Mouse (Mus musculus): ENCODE results near the gene Dpyd. TPM values are rescaled to one million over a fixed set of nuclear protein-coding genes. Genes with fewer than 3 reads are reported as not detected.

The Dpyd gene
- polyA plus RNA-seq, 1 experiment from 2014 or later, result 2.6 TPM

DNA sequence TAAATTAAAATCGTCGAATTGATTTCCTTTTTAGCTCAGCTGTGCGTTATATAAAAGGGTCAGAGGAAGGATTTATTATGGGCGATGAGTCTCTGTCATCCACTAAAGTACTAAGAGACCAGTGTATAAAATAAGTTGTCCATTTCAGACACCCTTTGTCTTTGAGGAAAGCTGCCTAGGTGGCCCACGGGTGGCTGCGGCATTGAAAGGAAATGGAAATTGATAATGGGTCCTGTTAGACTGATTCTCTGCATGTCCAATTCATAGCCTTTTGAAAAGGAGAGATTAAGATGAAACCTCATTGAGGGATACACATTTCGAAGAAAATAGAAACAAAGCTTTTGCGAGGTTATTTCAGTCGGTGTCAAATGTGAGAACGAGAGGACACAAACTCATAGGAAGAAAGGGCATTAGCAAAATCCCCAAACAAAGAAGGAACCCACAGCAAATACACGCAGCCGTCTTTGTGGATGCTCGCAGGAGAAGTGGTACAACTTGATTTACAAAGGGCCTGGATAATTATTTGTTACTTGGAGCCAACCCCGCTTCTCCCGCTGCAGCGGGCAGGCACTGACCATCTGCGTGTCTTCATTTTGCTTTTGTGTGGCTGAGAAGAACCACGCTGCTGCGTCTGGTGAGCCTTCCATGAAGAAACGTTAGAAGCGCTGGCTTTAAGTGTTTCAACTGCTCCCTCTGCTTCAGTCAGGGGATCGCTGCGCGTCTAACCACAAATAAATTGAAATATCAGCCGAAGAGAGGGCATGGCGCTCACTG is 825.6 kb downstream of the Dpyd start:
- ATAC-seq (ENCODE audit: low read depth), result no peak

GRCm38 (mm10) chr3:119397205-119397604 is 835.3 kb downstream of the Dpyd start:
- no peak for DNase-seq
- H3K4me1 ChIP-seq (replicated peaks), result no peaks in the 10 kb centered on the region
- 47% methylated on average over 5 of the region's 5 CpGs for WGBS (ENCODE audit: insufficient replicate concordance)
- H3K9me3 ChIP-seq (replicated peaks), result no peaks in the 10 kb centered on the region
- no peak overlapping the region for H3K9ac ChIP-seq
- H3K4me3 ChIP-seq (replicated peaks), result no peak overlapping the region
- H3K36me3 ChIP-seq, result no peaks in the 10 kb centered on the region
- ATAC-seq (ENCODE audit: low read depth), result no peak
- H3K27ac ChIP-seq, result no peak overlapping the region
- no peaks in the 10 kb centered on the region for H3K27me3 ChIP-seq
- H3K4me2 ChIP-seq, result no peak overlapping the region

More for the DNA sequence above, 825.6 kb downstream of the Dpyd start:
- Histone ChIP-seq H3K4me2 (no peak overlapping the region), H3K36me3 (no peaks in the 10 kb centered on the region), H3K27me3 (no peaks in the 10 kb centered on the region), H3K27ac (no peak overlapping the region), H3K9ac (no peak overlapping the region), H3K4me1 (replicated peaks) (no peaks in the 10 kb centered on the region), H3K9me3 (replicated peaks) (no peaks in the 10 kb centered on the region; the same call in 1 of the 2 replicates), H3K4me3 (replicated peaks) (no peak overlapping the region)
- no peak for DNase-seq
- 76% methylated on average over 26 of the region's 26 CpGs for WGBS (ENCODE audit: insufficient replicate concordance)

GRCm38 (mm10) chr3:119402836-119403728 is 841.2 kb downstream of the Dpyd start:
- Histone ChIP-seq H3K9ac (no peak overlapping the region), H3K9me3 (replicated peaks) (no peaks in the 10 kb centered on the region), H3K27me3 (no peaks in the 10 kb centered on the region), H3K27ac (no peak overlapping the region), H3K4me3 (replicated peaks) (no peak overlapping the region), H3K4me2 (no peak overlapping the region), H3K4me1 (replicated peaks) (no peaks in the 10 kb centered on the region), H3K36me3 (no peaks in the 10 kb centered on the region)
- ATAC-seq (ENCODE audit: low read depth) (no peak), DNase-seq (no peak)
- WGBS (ENCODE audit: insufficient replicate concordance), result 50% methylated on average over 7 of the region's 7 CpGs

GRCm38 (mm10) chr3:119419087-119419709 is 857.3 kb downstream of the Dpyd start:
- Histone ChIP-seq H3K27me3 (no peaks in the 10 kb centered on the region), H3K36me3 (no peaks in the 10 kb centered on the region), H3K27ac (no peak overlapping the region), H3K4me1 (replicated peaks) (no peaks in the 10 kb centered on the region), H3K4me2 (no peak overlapping the region), H3K9ac (no peak overlapping the region), H3K9me3 (replicated peaks) (0 out of 2 replicates have a peak, but pooled peaks cover 3% of the 10 kb centered on the region), H3K4me3 (replicated peaks) (no peak overlapping the region)
- DNase-seq (no peak), ATAC-seq (ENCODE audit: low read depth) (no peak)
- WGBS (ENCODE audit: insufficient replicate concordance), result 60% methylated on average over 9 of the region's 9 CpGs

DNA sequence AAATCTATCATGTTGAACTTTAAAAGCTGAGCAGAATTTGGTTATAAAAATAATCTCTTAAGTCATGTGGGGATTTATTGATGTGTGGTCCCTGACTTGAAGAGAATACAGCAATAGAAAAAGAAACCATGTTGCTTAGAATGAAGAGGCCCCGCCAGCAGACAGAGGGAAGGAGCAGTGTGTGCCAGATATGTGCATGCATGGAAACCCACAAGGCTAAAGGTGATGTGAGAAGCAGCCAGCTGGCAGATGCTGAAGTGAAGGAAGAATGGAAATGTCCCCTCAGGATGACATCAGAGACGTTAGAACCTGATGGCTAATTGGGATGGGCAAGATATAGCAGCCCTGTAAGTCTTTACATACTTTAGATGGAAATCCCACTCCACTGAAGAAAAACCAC is 857.8 kb downstream of the Dpyd start:
- no peak overlapping the region for H3K9ac ChIP-seq
- H3K4me3 ChIP-seq (replicated peaks), result no peak overlapping the region
- no peaks in the 10 kb centered on the region for H3K4me1 ChIP-seq (replicated peaks)
- ATAC-seq (ENCODE audit: low read depth), result no peak
- H3K9me3 ChIP-seq (replicated peaks), result 0 out of 2 replicates have a peak, but pooled peaks cover 3% of the 10 kb centered on the region
- DNase-seq, result no peak
- no peak overlapping the region for H3K4me2 ChIP-seq
- no peaks in the 10 kb centered on the region for H3K36me3 ChIP-seq
- WGBS (ENCODE audit: insufficient replicate concordance), result 63% methylated on average over 2 of the region's 2 CpGs
- no peaks in the 10 kb centered on the region for H3K27me3 ChIP-seq
- H3K27ac ChIP-seq, result no peak overlapping the region

DNA sequence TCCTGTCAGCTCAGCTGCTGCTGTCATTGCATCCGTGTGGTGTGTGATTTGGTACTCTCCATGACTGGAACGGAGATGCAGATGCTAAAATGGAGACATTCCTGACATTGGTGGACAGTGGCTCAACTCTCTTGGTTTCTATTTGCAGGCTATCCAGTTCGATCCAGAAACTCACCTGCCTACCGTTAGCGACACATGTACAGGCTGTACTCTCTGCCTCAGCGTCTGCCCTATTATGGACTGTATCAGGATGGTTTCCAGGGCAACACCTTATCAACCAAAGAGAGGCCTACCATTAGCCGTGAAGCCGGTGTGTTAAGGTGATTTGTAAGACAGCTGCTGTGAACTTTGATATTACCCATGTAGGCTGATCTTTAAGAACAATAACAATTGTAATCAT is 869.4 kb downstream of the Dpyd start:
- whole genome bisulfite sequencing (ENCODE audit: insufficient replicate concordance), result 70% methylated on average over 8 of the region's 8 CpGs
- ATAC-seq (ENCODE audit: low read depth) (no peak), DNase-seq (no peak)
- no peak overlapping the region for H3K4me2 ChIP-seq
- no peaks in the 10 kb centered on the region for H3K9me3 ChIP-seq (replicated peaks)
- no peak overlapping the region for H3K4me3 ChIP-seq (replicated peaks)
- H3K9ac ChIP-seq, result no peak overlapping the region
- no peaks in the 10 kb centered on the region for H3K4me1 ChIP-seq (replicated peaks)
- no peaks in the 10 kb centered on the region for H3K27me3 ChIP-seq
- H3K27ac ChIP-seq, result no peak overlapping the region
- no peaks in the 10 kb centered on the region for H3K36me3 ChIP-seq

- no peaks in the 10 kb centered on the region for H3K4me1 ChIP-seq (replicated peaks)
- no peak for DNase-seq
- no peaks in the 10 kb centered on the region for H3K27me3 ChIP-seq
- no peak overlapping the region for H3K9ac ChIP-seq
- H3K27ac ChIP-seq, result no peak overlapping the region
- H3K4me2 ChIP-seq, result no peak overlapping the region
- H3K9me3 ChIP-seq (replicated peaks), result no peaks in the 10 kb centered on the region
- ATAC-seq (ENCODE audit: low read depth), result no peak
- H3K36me3 ChIP-seq, result no peaks in the 10 kb centered on the region
- no peak overlapping the region for H3K4me3 ChIP-seq (replicated peaks)
- WGBS (ENCODE audit: insufficient replicate concordance), result 69% methylated on average over 7 of the region's 7 CpGs
Measured at GRCm38 (mm10) chr3:119431757-119432156, 869.8 kb downstream of the Dpyd start.

- H3K27me3 ChIP-seq, result no peaks in the 10 kb centered on the region
- H3K27ac ChIP-seq, result no peak overlapping the region
- 64% methylated on average over 2 of the region's 2 CpGs for WGBS (ENCODE audit: insufficient replicate concordance)
- DNase-seq (no peak), ATAC-seq (ENCODE audit: low read depth) (no peak)
- no peaks in the 10 kb centered on the region for H3K9me3 ChIP-seq (replicated peaks)
- H3K4me2 ChIP-seq, result no peak overlapping the region
- H3K36me3 ChIP-seq, result no peaks in the 10 kb centered on the region
- H3K4me1 ChIP-seq (replicated peaks), result no peaks in the 10 kb centered on the region
- H3K9ac ChIP-seq, result no peak overlapping the region
- no peak overlapping the region for H3K4me3 ChIP-seq (replicated peaks)
Measured at GRCm38 (mm10) chr3:119447559-119447958, 885.6 kb downstream of the Dpyd start.

DNA sequence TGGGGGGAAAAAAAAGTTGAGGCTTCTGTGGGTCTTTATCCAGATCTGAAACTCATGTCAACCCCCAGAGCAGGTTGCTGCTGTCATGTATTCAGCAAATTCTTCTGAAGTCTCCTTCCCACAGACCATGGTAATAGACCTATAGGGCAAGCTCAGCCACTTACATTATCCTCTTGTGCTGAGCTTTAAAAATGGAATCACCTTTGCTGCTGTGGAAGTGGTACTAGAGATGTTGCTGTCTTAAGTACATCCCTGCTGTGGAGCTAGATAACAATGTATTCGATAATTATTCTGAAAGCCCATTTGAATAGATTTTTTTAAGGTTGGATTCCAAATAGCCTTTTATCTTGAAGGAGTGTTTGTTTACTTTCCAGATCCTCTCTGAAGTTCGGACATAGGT is 902.1 kb downstream of the Dpyd start:
- no peak overlapping the region for H3K27ac ChIP-seq
- WGBS (ENCODE audit: insufficient replicate concordance), result 51% methylated on average over 2 of the region's 2 CpGs
- no peaks in the 10 kb centered on the region for H3K9me3 ChIP-seq (replicated peaks)
- no peak overlapping the region for H3K4me2 ChIP-seq
- no peak overlapping the region for H3K4me3 ChIP-seq (replicated peaks)
- DNase-seq (no peak), ATAC-seq (ENCODE audit: low read depth) (no peak)
- no peaks in the 10 kb centered on the region for H3K4me1 ChIP-seq (replicated peaks)
- H3K36me3 ChIP-seq, result no peaks in the 10 kb centered on the region
- no peak overlapping the region for H3K9ac ChIP-seq
- H3K27me3 ChIP-seq, result no peaks in the 10 kb centered on the region

- Histone ChIP-seq H3K9ac (no peak overlapping the region), H3K27ac (no peak overlapping the region), H3K4me2 (no peak overlapping the region), H3K27me3 (no peaks in the 10 kb centered on the region), H3K36me3 (no peaks in the 10 kb centered on the region), H3K9me3 (replicated peaks) (no peaks in the 10 kb centered on the region), H3K4me3 (replicated peaks) (no peak overlapping the region), H3K4me1 (replicated peaks) (no peaks in the 10 kb centered on the region)
- 44% methylated on average over 1 of the region's 1 CpGs for WGBS (ENCODE audit: insufficient replicate concordance)
- no peak for DNase-seq
- ATAC-seq (ENCODE audit: low read depth), result no peak
Measured at GRCm38 (mm10) chr3:119464479-119464878, 902.5 kb downstream of the Dpyd start.

- no peak overlapping the region for H3K4me3 ChIP-seq (replicated peaks)
- H3K27me3 ChIP-seq, result no peaks in the 10 kb centered on the region
- no peak overlapping the region for H3K9ac ChIP-seq
- H3K4me1 ChIP-seq (replicated peaks), result no peaks in the 10 kb centered on the region
- no peak overlapping the region for H3K4me2 ChIP-seq
- ATAC-seq (ENCODE audit: low read depth) (no peak), DNase-seq (no peak)
- H3K9me3 ChIP-seq (replicated peaks), result no peaks in the 10 kb centered on the region
- 58% methylated on average over 2 of the region's 2 CpGs for WGBS (ENCODE audit: insufficient replicate concordance)
- H3K36me3 ChIP-seq, result no peaks in the 10 kb centered on the region
- H3K27ac ChIP-seq, result no peak overlapping the region
Measured at GRCm38 (mm10) chr3:119467723-119468122, 905.8 kb downstream of the Dpyd start.
